Mouse (Mus musculus) right cerebral cortex, adult 18-20 months (tissue): ENCODE results near the gene Dguok.

Experiments used
- DNase-seq: peaks from one replicate; pipeline ENCODE4 v3.0.0; 2022; ENCODE audit warnings: mixed read lengths

Gene Dguok

DNA sequence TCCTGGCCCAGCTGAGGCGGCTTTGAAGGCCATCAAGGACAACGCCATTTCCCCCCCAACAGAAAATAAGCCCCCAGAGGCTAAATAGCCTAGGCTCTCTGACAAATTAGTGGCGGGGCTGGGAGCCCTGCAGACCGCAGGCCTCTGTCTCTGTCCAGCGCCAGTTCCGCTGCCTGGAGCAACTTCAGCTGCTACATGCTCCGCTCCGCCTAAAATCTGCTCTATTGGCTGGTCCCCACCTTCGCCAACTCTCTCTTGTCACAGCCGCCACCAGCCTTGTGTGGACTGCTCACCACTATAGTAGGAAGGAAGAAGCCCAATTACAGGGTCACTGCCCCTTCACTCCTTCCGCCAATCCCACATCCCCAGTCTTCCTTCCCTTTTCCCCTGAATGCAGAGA, 53.1 kb downstream of the Dguok start:
- no peak for DNase-seq

DNA sequence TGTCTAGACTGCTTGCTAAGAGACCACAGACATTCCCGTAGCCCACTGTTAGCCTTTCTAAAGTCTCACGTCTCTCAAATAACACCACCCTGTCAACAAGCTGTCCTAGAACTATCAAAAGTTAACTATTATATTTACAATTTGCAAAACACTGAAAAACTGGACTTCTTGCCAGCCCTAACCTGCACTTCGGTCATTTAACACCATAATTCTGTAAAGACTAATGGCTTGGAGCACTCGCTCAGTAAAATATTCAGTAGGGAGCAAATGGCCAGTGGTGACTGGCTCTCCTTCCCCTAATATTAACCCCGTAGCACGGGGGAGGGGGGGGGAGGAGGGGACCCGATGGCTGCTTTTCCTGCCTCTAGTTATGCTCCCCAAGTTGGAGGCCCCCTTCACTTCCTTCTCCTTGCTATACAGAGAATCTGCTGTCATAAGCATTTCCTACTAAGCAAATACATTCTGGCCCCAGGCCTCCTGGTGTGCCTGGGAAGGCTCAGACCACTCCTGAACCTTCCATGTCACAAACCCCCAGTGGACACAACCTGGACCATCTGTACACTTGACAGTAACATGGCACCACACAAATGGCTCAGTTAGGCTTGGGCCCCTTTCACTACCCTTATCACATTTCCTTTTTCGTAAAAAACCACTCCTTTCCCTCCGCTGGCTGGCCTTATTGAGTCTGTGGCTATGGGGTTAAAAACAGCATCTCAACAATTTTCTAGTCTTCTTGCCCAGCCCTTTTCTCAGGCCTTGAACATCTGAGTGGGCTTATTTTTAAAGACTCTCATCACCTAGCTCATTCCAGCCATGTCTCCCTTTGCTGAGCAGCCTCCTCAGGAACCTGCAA, 56.1 kb downstream of the Dguok start:
- DNase-seq = no peak

DNA sequence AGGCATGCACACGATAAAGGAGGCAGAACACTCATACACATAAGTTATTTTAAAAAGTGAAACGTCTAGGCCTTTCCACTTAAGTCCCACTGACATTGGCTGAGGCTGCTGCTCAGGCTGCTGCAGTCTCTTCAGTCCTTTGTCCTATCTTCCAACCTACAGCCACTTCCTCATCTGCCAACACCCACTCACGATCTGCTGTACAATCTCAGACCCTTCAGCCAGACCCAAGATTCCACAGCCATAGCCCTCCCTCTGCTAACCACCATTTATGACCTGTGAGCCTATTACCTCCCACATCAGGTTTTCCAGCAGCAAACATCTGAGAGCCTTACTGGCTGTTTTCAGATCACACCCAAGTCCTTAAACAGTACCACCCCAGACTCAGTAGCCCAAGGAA, 57.3 kb downstream of the Dguok start:
- DNase-seq = no peak

DNA sequence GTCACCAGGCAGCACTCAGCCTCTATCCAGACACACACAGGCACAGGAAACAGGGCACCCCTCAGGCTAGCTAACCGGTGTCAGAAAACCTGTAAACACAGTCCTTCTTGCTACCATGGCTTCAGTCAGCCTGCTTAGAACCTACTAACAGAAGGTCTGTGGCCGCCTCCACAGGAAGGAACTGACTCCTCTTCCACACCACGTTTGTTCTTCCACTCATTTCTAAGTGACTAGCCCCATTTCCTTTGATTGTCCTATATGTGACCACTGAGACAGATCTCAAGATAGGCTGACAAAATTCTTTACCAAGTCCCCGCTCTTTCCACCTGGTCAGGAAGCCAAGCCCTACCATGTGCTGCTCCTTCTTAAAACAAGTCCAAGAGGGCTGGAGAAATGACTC, 57.9 kb downstream of the Dguok start:
- DNase-seq = no peak

DNA sequence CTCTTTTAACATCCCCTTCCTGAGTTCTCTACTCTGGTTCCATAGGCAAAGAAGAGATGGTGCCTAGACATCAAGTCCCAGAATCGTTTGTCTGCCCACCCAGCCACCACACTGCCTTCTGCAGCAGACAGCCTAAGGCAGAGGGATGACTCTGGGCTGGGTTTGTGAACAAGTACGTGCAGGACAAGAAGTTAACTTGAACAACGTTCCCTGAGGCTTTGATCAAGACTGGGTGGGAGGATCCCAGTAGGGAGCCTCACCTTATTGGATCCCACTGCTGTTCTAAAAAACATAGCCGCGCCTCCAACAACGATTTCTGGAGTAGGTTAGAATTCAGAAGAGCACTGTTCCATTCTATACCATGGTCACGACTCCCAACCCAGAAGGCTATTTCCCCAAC, 59.7 kb downstream of the Dguok start:
- DNase-seq = no peak

DNA sequence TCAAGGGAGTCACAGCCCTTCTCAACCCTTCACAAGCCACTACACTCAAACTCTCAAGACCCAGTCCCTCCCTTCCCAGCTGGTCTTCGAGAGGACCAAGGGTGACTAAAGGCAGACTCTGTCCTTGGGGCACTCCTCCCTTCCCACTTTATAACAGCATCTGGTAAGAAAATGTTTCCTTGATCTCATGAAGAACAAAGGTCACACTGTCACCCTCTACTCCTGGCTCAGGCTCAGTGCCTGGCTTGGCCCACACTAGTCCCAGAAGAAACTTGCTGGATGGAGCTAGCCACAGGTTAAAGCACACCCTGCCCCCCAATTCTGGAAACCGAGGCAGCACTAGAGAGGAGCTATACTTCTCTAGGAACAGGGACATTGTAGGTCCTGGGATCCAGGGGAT, 61.0 kb downstream of the Dguok start:
- no peak for DNase-seq

DNA sequence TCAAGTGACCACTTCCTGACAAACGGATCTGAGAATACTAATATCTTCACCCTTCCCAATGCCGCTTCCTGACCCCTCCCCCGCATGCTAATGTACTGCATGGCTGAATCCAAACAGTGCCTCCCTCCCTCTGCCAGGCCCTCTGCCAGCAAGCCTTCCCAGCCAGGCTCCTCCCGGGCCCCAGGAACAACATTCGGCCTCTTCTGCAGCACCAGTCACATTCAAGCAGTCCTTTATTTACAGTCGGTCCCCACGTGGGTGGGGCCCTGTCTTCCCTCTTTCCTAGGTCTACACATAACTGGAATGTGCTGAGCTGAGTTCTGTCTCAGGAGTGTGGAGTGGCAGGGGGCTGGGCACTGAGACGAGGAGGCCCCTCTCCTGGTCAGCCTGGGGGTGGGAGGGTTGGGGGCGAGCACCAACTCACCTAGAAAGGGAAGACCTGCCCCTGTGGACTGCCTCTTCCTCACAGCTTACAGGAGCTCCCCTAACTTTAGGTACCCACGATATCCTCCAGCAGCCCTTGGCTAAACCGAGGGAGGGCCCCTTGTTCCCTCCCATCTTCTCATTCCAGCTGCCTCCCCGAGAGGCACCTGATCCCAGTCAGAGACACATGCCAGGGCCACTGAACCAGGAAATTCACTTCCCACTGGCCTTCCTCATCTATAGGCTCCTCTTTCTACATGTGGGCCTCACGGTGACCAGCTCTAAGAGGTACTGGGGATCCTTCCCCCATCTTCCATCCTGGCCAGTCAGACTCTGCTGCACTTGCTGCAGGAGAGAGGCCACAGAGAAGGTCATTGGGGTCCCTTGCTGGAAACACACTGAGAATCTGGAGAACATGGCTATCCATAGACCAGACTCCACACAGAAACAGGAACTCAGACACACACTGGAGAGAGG, 63.1 kb downstream of the Dguok start:
- peak; percentile 73 for DNase-seq

DNA sequence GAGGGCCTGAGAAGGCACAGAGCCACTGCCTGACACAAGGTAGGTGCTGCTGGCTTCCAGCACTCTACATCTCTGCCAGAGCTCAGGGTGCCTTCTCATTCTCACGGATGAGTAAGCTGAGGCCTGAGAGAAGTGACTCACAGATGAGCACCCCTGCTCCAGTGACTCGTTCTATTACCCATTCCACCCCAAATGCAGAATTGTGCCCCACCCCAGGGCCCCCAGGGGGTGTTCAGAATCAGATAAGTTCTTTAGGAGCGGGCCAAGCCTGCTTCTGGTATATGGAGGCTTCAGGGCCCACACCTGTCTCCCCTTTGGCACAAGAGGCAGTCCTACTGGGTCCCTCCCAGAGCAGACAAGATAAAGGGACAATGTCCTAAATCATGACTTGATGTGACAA, 64.1 kb downstream of the Dguok start:
- DNase-seq = peak; percentile 62

DNA sequence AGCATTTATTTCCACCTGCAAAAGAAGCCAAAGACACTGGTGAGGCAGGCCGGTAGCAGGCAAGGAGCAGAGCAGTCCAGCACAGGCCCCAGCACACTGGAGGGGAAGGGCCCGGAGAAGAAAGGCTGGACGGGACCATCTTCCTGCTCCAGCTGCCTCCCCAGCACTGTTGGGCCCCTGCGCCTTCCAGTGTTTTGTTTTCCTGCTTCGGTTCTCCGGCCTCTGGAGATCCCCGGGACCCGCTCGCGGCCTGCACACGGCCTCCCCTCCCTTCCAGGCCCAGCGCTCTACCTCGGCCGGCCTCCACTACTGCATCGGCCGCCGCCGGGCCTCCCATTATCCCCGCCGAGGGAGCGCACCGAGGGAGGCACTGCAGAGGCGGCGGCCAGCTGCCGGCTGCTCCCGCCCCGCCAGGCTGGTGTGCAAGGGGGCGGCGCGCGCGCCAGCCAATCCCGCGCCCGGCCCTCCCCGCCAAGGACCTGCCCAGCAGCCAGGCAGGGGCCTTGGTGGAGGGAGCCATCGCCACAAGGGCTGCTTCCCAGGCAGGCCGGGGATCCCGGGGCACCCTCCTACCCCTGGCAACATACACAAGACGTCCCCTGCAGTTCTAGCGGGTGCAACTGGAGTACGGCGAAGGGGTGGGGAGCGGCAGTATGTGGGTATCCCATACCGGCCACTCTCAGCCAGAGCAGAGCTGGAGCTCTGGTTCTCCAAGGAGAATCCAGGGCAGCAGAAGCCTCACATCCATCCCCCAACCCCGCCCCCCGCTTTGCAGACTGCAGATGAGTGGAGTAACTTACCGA, 65.3 kb downstream of the Dguok start:
- peak; percentile 94 for DNase-seq

DNA sequence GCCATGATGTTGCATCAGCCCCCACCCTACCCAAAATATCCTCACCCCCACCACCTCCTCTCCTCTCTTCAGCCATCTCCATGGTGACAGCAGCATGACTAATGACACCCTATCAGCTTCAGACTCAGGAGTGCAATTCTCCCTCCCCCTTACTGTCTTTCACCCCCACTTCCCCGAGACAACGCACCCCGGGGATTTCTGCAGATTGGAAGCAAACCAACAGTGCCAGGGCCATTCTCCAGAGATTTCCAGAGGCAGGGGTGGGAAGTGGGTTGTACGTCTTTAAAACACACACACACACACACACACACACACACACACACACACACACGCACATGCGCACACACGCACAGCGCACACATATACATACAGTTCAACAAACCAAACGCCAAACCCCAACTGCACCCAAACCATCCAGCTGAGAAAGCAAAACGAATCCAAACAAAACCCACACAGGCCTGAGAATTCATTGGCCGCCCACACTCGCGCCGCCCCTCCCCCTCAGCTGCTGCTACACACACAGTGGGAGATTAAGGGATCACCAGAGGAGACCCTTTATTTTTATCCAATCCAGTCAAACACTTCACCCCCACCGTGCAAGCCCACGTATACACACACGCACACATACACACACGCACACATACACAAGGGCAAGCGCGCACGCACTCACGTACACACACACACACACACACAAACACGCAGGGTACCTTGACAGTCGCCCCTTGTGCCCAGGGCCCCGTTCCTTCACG, 66.1 kb downstream of the Dguok start:
- peak; percentile 91 for DNase-seq

DNA sequence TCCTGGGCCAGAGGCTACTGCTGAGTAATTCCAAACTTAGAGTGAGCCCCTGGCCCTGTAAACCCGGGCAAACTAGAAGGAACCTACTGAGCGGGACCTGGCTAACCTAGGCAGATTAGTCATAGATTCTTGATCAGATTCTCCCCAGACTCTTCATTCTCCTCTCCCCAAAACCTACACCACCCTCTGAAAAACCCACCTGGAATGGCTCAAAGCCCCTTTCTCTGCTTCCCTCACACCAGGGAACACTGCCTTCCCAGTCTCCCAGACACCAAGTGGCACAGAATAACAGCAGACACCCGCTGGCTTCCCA, 66.6 kb downstream of the Dguok start:
- no peak for DNase-seq

DNA sequence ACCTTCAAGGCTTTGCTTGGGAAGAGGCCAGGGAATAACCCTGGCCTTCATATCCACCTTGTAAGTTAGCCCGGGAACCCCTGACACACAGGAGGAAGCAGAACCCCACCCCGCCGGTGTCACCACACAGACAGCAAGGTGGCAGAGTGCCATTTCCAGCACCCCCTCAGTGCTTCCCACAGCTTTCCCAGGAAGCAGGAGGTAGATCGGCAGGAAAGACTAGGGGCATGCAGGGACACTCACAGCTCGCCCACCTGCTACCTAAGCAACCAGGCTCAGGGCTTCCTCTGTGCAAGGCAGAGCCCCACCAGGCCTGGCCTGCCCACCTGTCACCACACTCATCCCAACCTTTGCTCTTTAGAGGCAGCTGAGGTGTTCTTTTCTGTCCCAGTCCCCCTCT, 67.0 kb downstream of the Dguok start:
- peak; percentile 68 for DNase-seq

DNA sequence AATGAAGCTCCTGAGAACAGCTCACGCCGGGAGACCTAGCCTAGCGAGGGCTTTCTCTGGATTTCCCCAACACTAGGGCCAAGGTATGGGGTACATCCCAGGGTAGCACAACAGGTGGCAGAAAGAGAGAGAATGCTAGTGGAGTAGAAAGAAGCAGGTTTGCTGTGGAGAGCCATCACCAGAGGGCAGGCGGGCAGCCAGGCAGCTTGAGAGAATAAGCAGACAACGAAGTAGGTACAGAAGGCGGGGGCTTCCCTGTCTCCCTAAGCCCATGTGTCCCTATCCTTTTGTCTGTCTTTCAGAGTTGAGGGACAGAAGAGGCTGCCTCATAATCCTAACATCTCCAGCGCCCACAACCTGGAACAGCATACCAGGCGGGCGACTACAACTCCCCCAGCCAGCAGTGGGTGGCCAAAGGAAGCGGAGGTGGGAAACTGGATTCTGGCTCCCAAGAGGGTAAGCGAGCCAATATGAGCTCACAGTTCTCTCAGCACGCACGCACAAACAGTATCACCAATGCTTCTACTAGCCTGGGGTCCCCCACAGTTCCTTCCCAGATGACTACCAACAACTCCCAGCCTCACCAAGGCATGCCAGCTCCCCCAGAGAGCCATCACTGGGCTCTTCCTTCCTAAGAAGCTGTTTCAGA, 67.5 kb downstream of the Dguok start:
- DNase-seq = peak; percentile 69

DNA sequence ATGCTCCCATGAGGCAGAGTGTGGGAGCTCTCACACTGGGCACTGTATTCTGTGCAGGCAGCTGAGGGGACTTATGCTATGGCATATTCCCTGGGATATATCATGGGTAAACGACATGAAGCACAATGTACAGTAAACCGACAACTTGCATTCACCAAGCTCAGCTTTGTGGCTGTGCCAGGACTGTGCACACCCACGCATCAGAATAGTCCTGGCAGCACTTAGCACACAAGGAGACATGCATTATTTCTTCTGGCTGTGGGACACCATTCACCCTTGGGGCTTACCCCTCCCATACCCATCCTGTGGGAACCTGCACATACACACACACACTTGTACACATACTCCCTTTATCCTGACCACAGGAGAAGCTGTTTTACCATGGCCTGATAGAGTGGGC, 68.2 kb downstream of the Dguok start:
- DNase-seq = peak; percentile 53

DNA sequence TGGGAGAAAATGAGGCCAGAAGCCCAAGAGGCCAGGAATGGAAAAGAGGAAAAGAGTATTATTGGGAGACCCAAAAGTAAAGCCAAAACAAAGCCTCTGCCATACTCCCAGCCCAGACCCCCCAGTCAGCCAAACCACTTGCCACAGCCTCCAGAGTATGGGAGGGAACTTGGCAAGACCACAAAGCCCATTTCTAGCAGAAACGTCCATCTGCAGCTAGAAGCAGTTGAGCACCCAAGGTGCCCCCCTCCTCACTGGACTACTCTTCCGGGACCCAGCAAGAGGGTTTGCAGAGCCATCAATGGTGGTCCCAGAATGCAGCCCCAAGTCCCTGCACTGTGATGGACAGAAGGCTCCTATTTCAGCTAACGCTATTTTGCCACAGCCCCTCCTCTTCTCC, 69.0 kb downstream of the Dguok start:
- no peak for DNase-seq

DNA sequence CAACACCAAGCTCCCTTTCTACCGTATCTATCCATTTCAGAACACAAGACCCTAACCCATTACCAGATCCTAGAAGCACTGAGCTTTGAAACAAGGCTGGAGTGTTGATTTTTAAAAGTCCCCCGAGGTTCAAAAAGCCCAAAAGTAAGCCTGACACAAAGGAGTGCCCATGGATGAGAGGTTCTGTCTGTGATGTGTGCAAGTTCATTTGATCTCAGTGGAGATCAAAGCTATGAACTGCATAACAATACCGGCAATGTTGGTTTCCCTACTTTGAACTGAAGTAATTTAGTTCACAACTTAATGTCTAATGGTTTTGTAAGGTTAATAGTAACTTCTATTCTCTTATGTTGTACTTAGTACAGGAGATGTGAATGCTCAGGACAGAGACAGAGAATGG, 69.5 kb downstream of the Dguok start:
- no peak for DNase-seq

DNA sequence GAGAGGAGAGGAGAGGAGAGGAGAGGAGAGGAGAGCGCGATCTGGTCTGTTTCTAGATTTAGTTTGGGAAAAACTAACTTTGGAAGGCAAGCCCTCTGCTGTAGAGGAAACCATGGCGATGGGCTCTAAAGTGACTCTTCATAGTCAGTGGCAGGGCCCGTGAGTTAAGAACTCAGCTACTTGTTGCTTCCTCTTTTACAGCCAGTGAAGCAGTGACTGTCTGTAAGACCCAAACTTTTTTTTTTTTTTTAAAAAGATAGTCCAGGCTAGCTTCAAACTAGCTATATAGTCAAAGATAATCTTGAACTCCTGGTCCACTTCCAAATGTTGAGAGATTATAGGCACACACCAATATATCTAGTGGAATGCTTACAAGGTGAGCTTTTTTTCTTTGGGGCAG, 70.2 kb downstream of the Dguok start:
- DNase-seq = no peak

DNA sequence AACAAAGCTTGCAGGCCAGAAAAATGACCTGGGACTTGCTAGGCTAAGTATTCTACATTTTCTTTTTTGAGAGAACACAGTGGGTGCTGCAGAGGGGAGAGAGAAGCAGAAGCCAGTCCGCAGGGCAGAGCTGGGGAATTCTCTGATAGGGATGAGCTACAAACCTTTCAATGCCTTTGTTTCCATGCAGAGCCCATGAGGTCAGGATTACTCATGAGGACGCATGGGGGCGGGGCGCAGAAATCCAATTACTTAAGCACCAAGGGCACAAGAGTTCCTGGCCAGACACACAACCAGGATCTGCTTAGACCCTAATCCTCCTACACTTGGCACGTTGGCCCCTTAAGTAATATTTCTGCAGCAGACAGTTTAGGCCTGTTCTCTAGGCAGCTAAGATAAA, 71.6 kb downstream of the Dguok start:
- no peak for DNase-seq

DNA sequence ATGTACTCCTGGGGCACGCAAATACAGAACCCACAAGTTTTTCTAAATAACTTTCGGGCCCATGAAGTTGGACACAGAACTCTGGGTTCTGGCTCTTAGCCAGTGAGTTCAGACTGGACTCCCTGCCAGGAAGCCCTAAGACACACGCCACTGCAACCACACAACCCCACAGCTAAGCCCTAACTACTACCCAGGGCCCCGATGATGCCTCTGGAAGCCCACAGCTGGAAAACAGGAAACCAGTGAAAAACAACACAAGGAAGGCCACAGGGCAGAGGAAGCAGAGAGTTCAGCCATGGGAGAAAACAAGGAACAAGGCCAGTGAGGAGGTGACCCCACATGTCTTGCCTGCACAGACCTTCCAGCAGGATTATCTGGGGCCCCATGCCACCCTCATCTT, 73.2 kb downstream of the Dguok start:
- no peak for DNase-seq

DNA sequence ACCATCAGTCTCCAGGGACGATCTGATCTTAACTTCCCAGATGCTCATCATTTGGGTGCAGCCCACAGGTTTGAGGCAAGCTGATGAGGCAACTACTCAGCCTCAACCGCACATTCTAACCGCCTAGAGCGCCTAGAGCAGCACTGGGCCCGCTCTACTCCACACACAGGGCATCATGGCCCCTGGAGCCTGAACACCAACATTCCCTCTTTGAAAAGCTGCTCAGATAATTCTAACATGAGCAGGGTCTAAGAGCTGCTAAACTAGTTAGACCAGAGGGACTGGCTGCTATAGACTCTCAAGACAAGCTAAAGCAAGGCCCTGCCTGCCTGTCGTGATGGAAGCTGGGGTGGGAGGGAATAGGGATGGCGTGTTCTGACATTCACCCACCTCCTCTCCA, 73.8 kb downstream of the Dguok start:
- DNase-seq = no peak
